Mouse (Mus musculus) small intestine, adult 2 months (tissue): ENCODE results near the gene Cabp2.
"Not testable (repeated sequence)": the region's sequence is repeated elsewhere in the genome, so short reads cannot be mapped to it uniquely, and the experiment has no call there.

ENCODE experiments used
- CTCF ChIP-seq: fragments of 200-500 bp; IDR thresholded peaks from 2 replicates; pipeline ENCODE4 v1.5.1; 2012; ENCODE audit warnings: low read depth, mild to moderate bottlenecking, control low read depth, inconsistent platforms, low read length, moderate library complexity, mixed read lengths; ENCODE audit not compliant: insufficient replicate concordance, insufficient read length; ENCODE audit errors: extremely low read depth
- POLR2A ChIP-seq: fragments of 200-500 bp; IDR thresholded peaks from 2 replicates; pipeline ENCODE4 v1.6.1; 2012; ENCODE audit warnings: low read depth, mild to moderate bottlenecking, control low read depth, inconsistent platforms, low read length, moderate library complexity

GRCm38 (mm10) chr19:4037154-4037787 lies 44.1 kb upstream of the Cabp2 start:
- not testable (repeated sequence) for TF ChIP-seq CTCF, POLR2A
